Mouse (Mus musculus) left cerebral cortex, postnatal 10 days (tissue): Measurements from ENCODE around the gene Tmsb10. TPM values are rescaled to one million over a fixed set of nuclear protein-coding genes. Genes with fewer than 3 reads are reported as not detected.

ENCODE experiments used
- DNase-seq, 2 experiments: peaks; one replicate each; pipeline ENCODE4 v3.0.0; 2021 to 2022; ENCODE audit warnings: low spot score in 2 of 2, mixed read lengths in 1 of 2; ENCODE audit errors: extremely low spot score in 1 of 2
- intact Hi-C: fragments of 180-260 bp; cut with DNase I; formaldehyde crosslinking; loops from one replicate; pipeline ENCODE4 v1.15.1; 2025
- total RNA-seq, 2 experiments: library from RNA; stranded (reverse); gene quantifications; 2 replicates each; pipeline ENCODE4 v1.2.3; 2021

Tmsb10 gene
- total RNA-seq, 2 experiments from 2014 or later: 1,612 to 1,640 TPM

GRCm38 (mm10) chr6:72926031-72926430 is 32.5 kb downstream of the Tmsb10 start:
- intact Hi-C loops: no loop called here
- no peak for DNase-seq

- intact Hi-C loops: no loop called here
- DNase-seq: no peak
These were observed 35.2 kb downstream of the Tmsb10 start for GRCm38 (mm10) chr6:72923381-72923780.

GRCm38 (mm10) chr6:72921081-72921480 is 37.5 kb downstream of the Tmsb10 start:
- no peak for DNase-seq
- intact Hi-C loops: no loop called here

- intact Hi-C loops: no loop called here
- DNase-seq: no peak
These were observed 40.0 kb downstream of the Tmsb10 start for GRCm38 (mm10) chr6:72918510-72919033.

GRCm38 (mm10) chr6:72916330-72916729 is 42.2 kb downstream of the Tmsb10 start:
- DNase-seq: no peak
- intact Hi-C loops: no loop called here

- no peak for DNase-seq
- intact Hi-C loops: no loop called here
These were observed 44.3 kb downstream of the Tmsb10 start for GRCm38 (mm10) chr6:72914087-72914749.

- intact Hi-C loops: no loop called here
- DNase-seq: no peak
These were observed 47.3 kb downstream of the Tmsb10 start for GRCm38 (mm10) chr6:72911261-72911660.

Other genes with a start within 250 kb of the Tmsb10 start
- 1 to 10 TPM; 3.4 to 3.6 TPM for gene Tcf7l1, start 169.5 kb downstream of the Tmsb10 start, total RNA-seq
- gene Kcmf1, start 58.8 kb downstream of the Tmsb10 start, total RNA-seq: 10 to 100 TPM; 61.6 to 64.7 TPM